Mouse (Mus musculus): ENCODE measurements around the gene Syk. TPM values are rescaled to one million over a fixed set of nuclear protein-coding genes. Genes with fewer than 3 reads are reported as not detected.

Syk gene
- 3.4 and 4.3 TPM in 2 replicates for polyA plus RNA-seq (2014; fragmentation: Nextera tagmentation; extraction: Ambion mirVana)

DNA sequence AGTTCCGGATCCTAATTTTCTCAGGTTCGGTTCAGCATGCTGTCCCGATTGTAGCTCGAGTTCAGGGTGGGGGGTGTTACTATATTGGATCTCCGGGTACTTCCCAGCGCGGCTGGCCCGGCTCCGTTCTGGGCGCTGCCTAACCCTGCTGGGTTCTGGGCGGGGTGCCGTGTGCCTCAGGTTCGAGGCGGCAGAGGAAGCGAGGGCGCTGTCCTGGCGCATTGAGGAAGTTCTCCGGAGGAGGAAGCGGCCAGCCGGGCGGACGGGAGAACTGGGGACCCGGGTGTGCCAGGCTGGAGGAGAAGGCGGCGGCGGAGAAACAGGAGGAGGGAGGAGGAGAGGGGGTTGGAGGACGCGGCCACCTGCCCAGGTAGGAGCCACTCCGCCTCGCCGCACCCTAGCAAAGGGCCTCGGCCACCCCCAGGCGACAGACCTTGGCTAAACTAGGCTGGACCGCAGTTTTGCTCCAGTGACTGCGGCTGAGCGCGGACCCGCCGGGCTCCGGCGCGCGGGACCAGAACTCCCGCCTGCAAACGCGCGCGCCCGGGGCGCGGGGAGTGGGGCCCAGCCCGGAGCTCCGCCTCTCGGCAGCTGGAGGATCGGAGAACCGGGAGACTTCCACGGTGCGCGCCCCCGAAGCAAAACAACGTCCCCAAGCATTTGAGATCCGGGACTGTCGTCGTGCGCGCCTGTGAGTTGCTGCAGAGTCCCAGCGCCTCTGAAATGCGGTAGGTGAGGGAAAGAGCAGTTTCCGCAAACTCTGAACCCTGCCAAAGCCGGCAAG is at the start of gene Syk:
Gene Syk (plus strand): TSS at position 296 of the 784 bp plus-strand sequence.
- Histone ChIP-seq H3K4me1 (replicated peaks; ENCODE audit: control insufficient read depth, insufficient read depth, low read length) (no peaks in the 10 kb centered on the region; the same call in 1 of the 2 replicates), H3K27ac (ENCODE audit: low read depth) (no peak within 1 kb of the TSS), H3K36me3 (ENCODE audit: control insufficient read depth, insufficient read depth, low read length) (no peaks in the 10 kb centered on the region), H3K27me3 (replicated peaks; ENCODE audit: control insufficient read depth, insufficient read depth, low read length) (0 out of 2 replicates have a peak, but pooled peaks cover 3% of the 10 kb centered on the region), H3K4me3 (ENCODE audit: low read depth, low read length) (peak within 1 kb of the TSS; percentile 56), H3K4me2 (ENCODE audit: low read length) (peak within 1 kb of the TSS; percentile 97), H3K9me3 (ENCODE audit: control insufficient read depth, low read length) (no peaks in the 10 kb centered on the region), H3K9ac (ENCODE audit: low read length) (peak within 1 kb of the TSS; percentile 69)
- ATAC-seq (replicated peaks; ENCODE audit: low FRiP score, low TSS enrichment, low read depth) (peak; percentile 74; the same call in 1 of the 2 replicates), DNase-seq (ENCODE audit: low spot score) (peak; percentile 86)
- WGBS = under 1% methylated on average over 65 of the region's 70 CpGs

GRCm38 (mm10) chr13:52533644-52534043 is 49.3 kb upstream of the Syk start:
- no peak overlapping the region for H3K27ac ChIP-seq (ENCODE audit: low read depth)
- ATAC-seq (replicated peaks; ENCODE audit: low FRiP score, low TSS enrichment, low read depth) (no peak), DNase-seq (ENCODE audit: low spot score) (no peak)
- H3K27me3 ChIP-seq (replicated peaks; ENCODE audit: control insufficient read depth, insufficient read depth, low read length) = peaks cover 17% of the 10 kb centered on the region
- WGBS = 80% methylated on average over 5 of the region's 5 CpGs
- H3K4me1 ChIP-seq (replicated peaks; ENCODE audit: control insufficient read depth, insufficient read depth, low read length) = 0 out of 2 replicates have a peak, but pooled peaks cover 3% of the 10 kb centered on the region
- H3K36me3 ChIP-seq (ENCODE audit: control insufficient read depth, insufficient read depth, low read length) = no peaks in the 10 kb centered on the region
- peaks cover 3% of the 10 kb centered on the region; the same call in 1 of the 2 replicates for H3K9me3 ChIP-seq (ENCODE audit: control insufficient read depth, low read length)
- H3K4me3 ChIP-seq (ENCODE audit: low read depth, low read length) = no peak overlapping the region
- no peak overlapping the region for H3K9ac ChIP-seq (ENCODE audit: low read length)
- H3K4me2 ChIP-seq (ENCODE audit: low read length) = no peak overlapping the region

GRCm38 (mm10) chr13:52535542-52535941 is 47.4 kb upstream of the Syk start:
- ATAC-seq (replicated peaks; ENCODE audit: low FRiP score, low TSS enrichment, low read depth) (no peak), DNase-seq (ENCODE audit: low spot score) (peak; percentile 86)
- H3K27me3 ChIP-seq (replicated peaks; ENCODE audit: control insufficient read depth, insufficient read depth, low read length) = 0 out of 2 replicates have a peak, but pooled peaks cover 3% of the 10 kb centered on the region

GRCm38 (mm10) chr13:52537754-52538587 is 45.0 kb upstream of the Syk start:
- Histone ChIP-seq H3K9me3 (ENCODE audit: control insufficient read depth, low read length) (no peaks in the 10 kb centered on the region), H3K9ac (ENCODE audit: low read length) (no peak overlapping the region), H3K36me3 (ENCODE audit: control insufficient read depth, insufficient read depth, low read length) (no peaks in the 10 kb centered on the region), H3K27ac (ENCODE audit: low read depth) (no peak overlapping the region), H3K4me2 (ENCODE audit: low read length) (no peak overlapping the region), H3K4me1 (replicated peaks; ENCODE audit: control insufficient read depth, insufficient read depth, low read length) (no peaks in the 10 kb centered on the region), H3K4me3 (ENCODE audit: low read depth, low read length) (no peak overlapping the region), H3K27me3 (replicated peaks; ENCODE audit: control insufficient read depth, insufficient read depth, low read length) (0 out of 2 replicates have a peak, but pooled peaks cover 3% of the 10 kb centered on the region)
- ATAC-seq (replicated peaks; ENCODE audit: low FRiP score, low TSS enrichment, low read depth) (no peak), DNase-seq (ENCODE audit: low spot score) (no peak)
- WGBS = 94% methylated on average over 26 of the region's 26 CpGs

More at GRCm38 (mm10) chr13:52535542-52535941, 47.4 kb upstream of the Syk start:
- Histone ChIP-seq H3K9ac (ENCODE audit: low read length) (no peak overlapping the region), H3K4me2 (ENCODE audit: low read length) (no peak overlapping the region), H3K36me3 (ENCODE audit: control insufficient read depth, insufficient read depth, low read length) (no peaks in the 10 kb centered on the region), H3K9me3 (ENCODE audit: control insufficient read depth, low read length) (peaks cover 3% of the 10 kb centered on the region; the same call in 1 of the 2 replicates), H3K27ac (ENCODE audit: low read depth) (no peak overlapping the region), H3K4me3 (ENCODE audit: low read depth, low read length) (no peak overlapping the region), H3K4me1 (replicated peaks; ENCODE audit: control insufficient read depth, insufficient read depth, low read length) (no peaks in the 10 kb centered on the region)
- 3% methylated on average over 4 of the region's 4 CpGs for WGBS

DNA sequence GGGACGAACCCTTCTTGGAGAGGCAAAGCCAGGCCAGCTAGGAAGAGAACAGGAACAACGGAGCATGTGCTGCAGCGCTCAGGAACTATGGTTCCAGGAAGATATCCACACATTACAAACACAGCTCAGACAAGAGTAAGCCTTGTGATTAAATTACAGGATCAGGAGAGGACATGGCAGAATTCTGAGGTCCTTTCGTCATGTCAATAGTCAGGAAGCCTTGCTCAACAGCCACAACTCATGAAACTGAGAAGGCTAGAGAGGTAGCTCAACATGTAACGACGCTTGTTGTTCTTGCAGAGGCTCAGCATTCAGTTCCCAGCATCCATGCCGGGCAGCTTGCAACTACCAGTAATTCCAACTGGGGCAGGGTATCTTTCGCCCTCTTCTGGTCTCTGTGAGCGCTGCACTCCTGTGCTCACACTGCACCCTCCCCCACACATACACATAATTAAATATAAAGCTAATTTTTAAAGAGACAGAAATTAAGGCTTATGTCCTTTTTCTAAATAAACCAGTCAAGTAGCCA is 44.3 kb upstream of the Syk start:
- ATAC-seq (replicated peaks; ENCODE audit: low FRiP score, low TSS enrichment, low read depth) (no peak), DNase-seq (ENCODE audit: low spot score) (no peak)
- Histone ChIP-seq H3K4me3 (ENCODE audit: low read depth, low read length) (no peak overlapping the region), H3K27me3 (replicated peaks; ENCODE audit: control insufficient read depth, insufficient read depth, low read length) (0 out of 2 replicates have a peak, but pooled peaks cover 3% of the 10 kb centered on the region), H3K36me3 (ENCODE audit: control insufficient read depth, insufficient read depth, low read length) (no peaks in the 10 kb centered on the region), H3K4me1 (replicated peaks; ENCODE audit: control insufficient read depth, insufficient read depth, low read length) (no peaks in the 10 kb centered on the region), H3K9ac (ENCODE audit: low read length) (no peak overlapping the region), H3K9me3 (ENCODE audit: control insufficient read depth, low read length) (no peaks in the 10 kb centered on the region), H3K4me2 (ENCODE audit: low read length) (no peak overlapping the region), H3K27ac (ENCODE audit: low read depth) (no peak overlapping the region)
- 88% methylated on average over 9 of the region's 9 CpGs for WGBS

DNA sequence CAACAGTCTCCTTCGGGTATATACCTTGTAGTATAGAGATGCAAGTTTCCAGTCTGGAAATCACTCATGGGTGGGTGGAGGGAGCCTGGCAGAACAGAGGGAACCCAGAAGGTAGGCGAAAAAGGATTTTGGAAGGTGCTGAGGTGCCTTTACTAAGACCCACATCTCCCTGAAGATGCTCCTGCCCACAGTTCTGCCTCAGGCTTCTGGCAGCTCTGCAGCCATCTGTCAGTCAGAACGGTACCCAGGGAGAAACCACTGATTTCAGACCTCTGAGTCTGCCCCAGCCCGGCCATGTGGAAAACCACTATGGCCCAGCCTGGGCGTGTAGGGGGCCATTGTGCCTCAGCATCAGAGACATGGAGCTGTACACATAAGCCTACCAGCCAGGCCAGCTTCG is 43.5 kb upstream of the Syk start:
- H3K4me2 ChIP-seq (ENCODE audit: low read length) = no peak overlapping the region

DNA sequence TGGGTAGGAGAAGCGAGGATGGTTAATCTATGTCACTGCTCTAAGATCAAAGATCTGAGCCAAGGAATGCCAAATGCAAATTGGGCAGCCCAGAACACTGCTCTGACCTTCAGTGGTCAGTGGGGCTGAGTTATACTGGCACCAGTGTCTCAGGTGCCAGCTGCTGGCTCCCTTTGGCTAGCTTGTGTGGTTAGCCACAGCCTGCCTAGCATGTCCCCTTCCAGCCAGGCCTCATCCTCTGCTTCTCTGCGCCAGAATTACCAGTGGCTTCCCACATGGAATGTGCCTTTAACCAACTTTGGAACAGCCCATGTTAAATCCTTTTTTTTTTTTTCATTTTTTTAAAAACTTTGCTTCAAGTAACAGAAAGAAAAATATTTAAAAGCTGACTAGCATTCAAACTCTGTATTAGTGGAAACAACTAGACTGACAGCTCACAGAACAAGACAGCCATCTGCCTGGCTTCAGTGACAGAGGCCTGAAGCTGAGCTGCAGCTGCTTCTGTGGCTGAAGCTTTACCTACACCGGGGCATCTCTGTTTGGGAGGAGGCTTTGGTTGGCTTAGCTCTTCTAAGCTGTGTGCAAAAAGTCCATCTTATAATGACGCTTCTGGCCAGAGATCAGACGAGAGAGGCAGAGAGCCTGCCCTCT is 41.5 kb upstream of the Syk start:
- H3K9me3 ChIP-seq (ENCODE audit: control insufficient read depth, low read length) = no peaks in the 10 kb centered on the region
- WGBS = 70% methylated on average over 5 of the region's 5 CpGs
- H3K36me3 ChIP-seq (ENCODE audit: control insufficient read depth, insufficient read depth, low read length) = no peaks in the 10 kb centered on the region
- no peak overlapping the region for H3K9ac ChIP-seq (ENCODE audit: low read length)
- H3K27me3 ChIP-seq (replicated peaks; ENCODE audit: control insufficient read depth, insufficient read depth, low read length) = no peaks in the 10 kb centered on the region
- no peak overlapping the region for H3K27ac ChIP-seq (ENCODE audit: low read depth)
- H3K4me2 ChIP-seq (ENCODE audit: low read length) = no peak overlapping the region
- H3K4me3 ChIP-seq (ENCODE audit: low read depth, low read length) = no peak overlapping the region
- DNase-seq (ENCODE audit: low spot score) = no peak
- ATAC-seq (replicated peaks; ENCODE audit: low FRiP score, low TSS enrichment, low read depth) = no peak
- no peaks in the 10 kb centered on the region for H3K4me1 ChIP-seq (replicated peaks; ENCODE audit: control insufficient read depth, insufficient read depth, low read length)

More for the DNA sequence above, 43.5 kb upstream of the Syk start:
- 86% methylated on average over 6 of the region's 6 CpGs for WGBS
- no peaks in the 10 kb centered on the region for H3K9me3 ChIP-seq (ENCODE audit: control insufficient read depth, low read length)
- ATAC-seq (replicated peaks; ENCODE audit: low FRiP score, low TSS enrichment, low read depth) = no peak
- H3K36me3 ChIP-seq (ENCODE audit: control insufficient read depth, insufficient read depth, low read length) = no peaks in the 10 kb centered on the region
- 0 out of 2 replicates have a peak, but pooled peaks cover 2% of the 10 kb centered on the region for H3K27me3 ChIP-seq (replicated peaks; ENCODE audit: control insufficient read depth, insufficient read depth, low read length)
- no peaks in the 10 kb centered on the region for H3K4me1 ChIP-seq (replicated peaks; ENCODE audit: control insufficient read depth, insufficient read depth, low read length)
- H3K4me3 ChIP-seq (ENCODE audit: low read depth, low read length) = no peak overlapping the region
- H3K9ac ChIP-seq (ENCODE audit: low read length) = no peak overlapping the region
- DNase-seq (ENCODE audit: low spot score) = no peak
- no peak overlapping the region for H3K27ac ChIP-seq (ENCODE audit: low read depth)

GRCm38 (mm10) chr13:52542036-52542526 is 40.9 kb upstream of the Syk start:
- Histone ChIP-seq H3K9ac (ENCODE audit: low read length) (no peak overlapping the region), H3K4me3 (ENCODE audit: low read depth, low read length) (no peak overlapping the region), H3K9me3 (ENCODE audit: control insufficient read depth, low read length) (no peaks in the 10 kb centered on the region), H3K4me1 (replicated peaks; ENCODE audit: control insufficient read depth, insufficient read depth, low read length) (no peaks in the 10 kb centered on the region), H3K4me2 (ENCODE audit: low read length) (no peak overlapping the region), H3K36me3 (ENCODE audit: control insufficient read depth, insufficient read depth, low read length) (no peaks in the 10 kb centered on the region), H3K27ac (ENCODE audit: low read depth) (no peak overlapping the region), H3K27me3 (replicated peaks; ENCODE audit: control insufficient read depth, insufficient read depth, low read length) (no peaks in the 10 kb centered on the region)
- WGBS = 76% methylated on average over 8 of the region's 8 CpGs
- no peak for ATAC-seq (replicated peaks; ENCODE audit: low FRiP score, low TSS enrichment, low read depth)
- DNase-seq (ENCODE audit: low spot score) = no peak
